Mouse (Mus musculus) ovary, postnatal 14 days (tissue): ENCODE measurements around the gene Gng3.
A peak's percentile ranks its signal among the peaks of the same experiment; 100 is the strongest.
"Not testable (repeated sequence)": the region's sequence is repeated elsewhere in the genome, so short reads cannot be mapped to it uniquely, and the experiment has no call there.

Experiments used
- DNase-seq: peaks from one replicate; pipeline ENCODE4 v3.0.0; 2022; ENCODE audit warnings: low spot score

Gene Gng3

DNA sequence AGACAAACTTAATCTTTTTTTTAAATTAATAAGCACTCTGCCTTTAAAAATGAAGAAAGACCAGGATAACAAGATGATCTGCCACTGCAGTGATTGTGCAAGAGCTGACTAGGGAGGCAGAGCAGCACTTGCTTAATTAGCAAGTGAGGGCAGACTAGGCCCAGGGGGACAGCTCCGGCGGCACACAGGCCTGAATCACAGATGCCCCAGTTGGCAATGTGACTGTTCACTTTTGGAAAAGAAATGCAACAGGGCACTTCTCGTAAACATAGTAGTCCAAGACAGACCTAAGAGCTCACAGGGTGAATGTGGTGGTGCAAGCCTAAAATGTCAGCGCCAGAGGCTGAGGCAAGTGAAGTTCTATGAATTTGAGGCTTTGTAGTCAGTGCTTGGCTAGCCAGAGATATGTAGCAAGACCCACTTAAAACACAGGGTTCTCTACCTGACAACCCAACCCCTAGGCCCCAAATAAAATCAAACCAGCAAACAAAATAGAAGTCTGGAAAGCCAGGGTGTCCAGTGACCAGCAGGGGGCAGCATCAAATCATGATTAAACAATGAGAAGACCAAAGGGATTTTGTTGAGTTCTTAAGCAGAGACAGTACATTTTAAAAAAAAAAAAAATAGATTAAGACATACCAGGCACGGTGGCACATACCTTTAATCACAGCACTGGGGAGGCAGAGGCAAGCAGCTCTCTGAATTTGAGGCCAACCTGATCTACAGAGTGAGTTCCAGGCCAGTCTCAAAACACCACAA lies 5.6 kb upstream of the Gng3 start:
- peak; percentile 80 for DNase-seq

DNA sequence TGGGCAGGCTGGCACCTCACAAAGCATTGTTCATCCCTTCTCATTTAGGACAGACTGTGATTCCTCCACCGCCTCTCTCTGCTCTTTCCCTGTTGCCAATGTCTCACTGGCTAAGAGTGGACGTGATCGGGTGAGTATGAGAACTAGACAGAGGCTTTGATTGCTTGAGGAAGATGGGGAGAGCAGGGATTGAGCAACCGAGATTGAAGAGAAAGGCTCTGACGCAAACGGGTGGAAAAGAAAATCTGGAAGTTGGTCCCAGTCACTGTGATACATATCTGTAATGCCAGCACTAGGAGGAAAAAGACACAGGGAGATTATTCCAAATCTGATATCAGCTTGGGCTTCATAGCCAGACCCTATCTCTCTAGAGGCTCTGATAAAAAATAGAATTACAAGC lies 4.0 kb upstream of the Gng3 start:
- DNase-seq = no peak

DNA sequence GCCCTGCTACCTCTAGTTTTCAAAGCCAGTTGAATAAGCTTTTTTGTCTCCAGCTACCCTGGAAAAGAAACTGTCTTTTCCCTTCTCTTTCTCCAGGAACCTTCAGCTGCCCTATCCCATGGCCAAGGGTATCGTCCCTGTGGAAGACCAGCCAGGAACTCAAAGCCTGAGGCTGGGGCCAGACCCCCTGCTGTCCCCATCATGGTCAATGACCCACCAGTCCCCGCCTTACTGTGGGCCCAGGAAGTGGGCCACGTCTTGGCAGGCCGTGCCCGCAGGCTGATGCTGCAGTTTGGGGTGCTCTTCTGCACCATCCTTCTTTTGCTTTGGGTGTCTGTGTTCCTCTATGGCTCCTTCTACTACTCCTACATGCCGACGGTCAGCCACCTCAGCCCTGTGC lies 2.0 kb upstream of the Gng3 start:
- no peak for DNase-seq

- no peak for DNase-seq
Measured at GRCm38 (mm10) chr19:8839908-8840791, 1.2 kb upstream of the Gng3 start.

DNA sequence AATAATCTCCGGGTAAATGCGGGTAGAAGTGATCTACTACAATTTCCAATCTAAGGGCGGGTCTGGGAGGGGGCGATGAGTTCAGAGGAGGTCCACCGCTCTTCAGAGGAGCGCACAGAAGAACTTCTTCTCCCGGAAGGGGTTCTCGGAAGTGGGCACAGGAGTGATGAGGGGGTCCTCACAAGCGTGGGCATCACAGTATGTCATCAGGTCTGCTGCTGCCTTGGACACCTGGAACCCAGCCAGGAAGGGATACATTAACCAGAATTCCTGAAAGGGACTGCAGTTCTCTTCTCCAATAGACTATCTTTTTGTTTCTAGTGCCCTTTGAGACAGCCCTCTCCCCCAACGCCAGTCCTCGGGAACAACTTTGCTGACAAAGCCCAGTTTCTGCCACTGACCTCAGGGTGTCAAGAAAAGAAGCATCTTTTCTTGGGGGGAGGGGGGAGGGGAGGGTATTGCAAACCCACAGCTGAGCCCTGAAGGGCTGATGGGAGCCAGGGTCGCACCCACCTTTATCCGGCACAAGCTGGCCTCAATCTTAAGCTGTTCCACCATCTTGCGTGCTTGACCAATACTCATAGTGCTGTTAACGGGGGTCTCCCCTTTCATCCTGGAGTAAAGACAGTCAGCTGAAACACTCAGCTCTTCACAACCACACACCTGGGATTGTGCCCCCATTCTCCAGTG lies 808 bp downstream of the Gng3 start:
- DNase-seq = peak; percentile 44

DNA sequence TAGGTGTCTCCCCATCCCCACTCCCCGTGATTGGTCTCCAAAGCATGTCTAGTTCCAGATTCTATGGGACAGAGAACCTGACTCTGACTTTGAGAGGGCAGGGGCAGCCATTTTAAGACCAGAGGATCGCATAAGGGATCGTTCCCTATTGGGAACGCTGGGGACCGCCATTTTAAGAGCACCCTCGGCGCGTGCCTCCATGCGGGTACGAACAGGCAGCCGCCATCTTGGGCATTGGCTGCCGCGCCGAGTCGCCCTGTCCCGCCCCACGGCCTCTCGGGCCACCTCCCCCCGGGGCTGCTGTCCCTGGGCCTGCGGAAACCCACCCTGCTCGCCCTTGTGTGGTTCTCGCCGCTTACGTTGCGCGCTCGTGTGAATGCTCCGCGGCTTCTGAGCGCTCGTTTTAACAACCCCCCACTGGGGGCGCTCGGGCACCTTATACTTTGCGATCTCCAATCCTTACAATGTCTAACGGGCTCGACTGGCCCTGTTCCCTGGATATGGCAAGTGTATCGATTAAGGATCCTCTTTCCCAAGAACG lies 1.7 kb downstream of the Gng3 start, which contains the start of gene Bscl2:
Gene Bscl2, plus strand, starts transcription at position 217 of the 541 bp plus-strand sequence.
- peak; percentile 66 for DNase-seq

DNA sequence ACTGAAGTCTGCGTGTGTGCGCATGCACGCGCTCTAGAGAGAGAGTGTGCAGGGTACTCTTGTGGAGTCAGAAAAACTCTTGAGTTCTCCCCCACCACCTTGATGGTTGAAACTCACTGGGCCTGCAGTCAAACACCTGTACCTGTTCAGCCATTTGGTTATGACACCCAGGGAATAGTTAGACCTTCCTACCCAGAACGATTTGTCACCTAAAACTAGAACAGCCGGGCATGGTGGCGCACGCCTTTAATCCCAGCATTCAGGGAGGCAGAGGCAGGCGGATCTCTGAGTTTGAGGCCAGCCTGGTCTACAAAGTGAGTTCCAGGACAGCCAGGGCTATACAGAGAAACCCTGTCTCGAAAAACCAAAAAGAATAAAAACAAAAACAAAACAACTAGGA lies 2.7 kb downstream of the Gng3 start:
- DNase-seq = not testable (repeated sequence)

DNA sequence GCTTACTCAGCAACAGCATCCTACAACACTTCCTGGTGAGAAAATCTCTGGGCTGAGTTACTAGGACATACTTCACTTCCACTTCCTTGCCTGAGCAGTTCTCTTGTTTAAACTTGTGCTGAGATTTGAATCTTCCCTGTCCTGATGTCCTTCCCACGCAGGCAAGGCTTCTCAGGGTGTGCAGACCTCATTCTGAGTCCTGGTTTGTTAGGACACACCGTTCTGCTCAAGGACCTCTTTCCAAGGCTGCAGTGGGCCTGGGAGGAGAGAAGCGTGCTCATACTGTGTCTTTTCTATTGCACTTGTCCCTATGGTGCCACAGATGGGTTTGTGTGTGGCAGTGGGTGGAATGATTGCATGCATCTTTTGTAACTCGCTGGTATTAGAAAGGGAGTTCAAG lies 6.0 kb downstream of the Gng3 start:
- no peak for DNase-seq

DNA sequence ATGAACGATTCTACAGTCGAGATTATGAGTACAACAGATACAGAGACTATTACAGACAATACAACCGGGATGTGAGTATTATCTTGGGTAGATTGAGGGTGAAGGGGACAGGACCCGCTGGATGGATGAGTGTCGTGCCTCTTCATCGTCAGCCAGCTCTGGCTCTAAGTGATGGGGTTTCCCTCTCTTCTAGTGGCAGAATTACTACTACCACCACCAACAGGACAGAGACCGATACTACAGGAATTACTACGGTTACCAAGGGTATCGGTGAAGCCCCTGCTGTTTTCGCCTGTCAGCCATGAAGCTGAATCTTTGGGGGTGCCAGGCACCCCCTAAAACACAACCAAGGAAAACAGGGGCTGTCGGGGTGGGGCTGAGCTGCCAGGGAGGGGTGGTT lies 7.7 kb downstream of the Gng3 start:
- no peak for DNase-seq

DNA sequence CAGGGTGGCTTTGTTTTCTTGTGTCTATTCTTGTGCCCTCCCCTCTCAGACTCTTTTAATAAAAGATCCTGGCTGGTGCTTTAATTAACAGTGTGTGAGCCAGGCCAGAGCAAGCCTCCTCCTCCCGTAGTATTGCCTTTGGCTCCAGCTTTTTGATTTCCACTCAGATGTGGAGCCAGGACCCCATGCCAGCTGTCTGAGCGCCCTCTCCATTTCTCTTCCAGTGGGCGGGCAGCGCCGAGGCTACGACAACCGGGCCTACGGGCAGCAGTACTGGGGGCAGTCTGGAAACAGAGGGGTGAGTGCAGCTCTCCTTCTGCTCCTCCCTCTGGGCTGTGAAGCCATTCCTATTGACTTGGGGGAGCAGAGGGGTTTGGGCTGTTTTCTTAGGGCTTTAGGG lies 8.3 kb downstream of the Gng3 start:
- DNase-seq = no peak

DNA sequence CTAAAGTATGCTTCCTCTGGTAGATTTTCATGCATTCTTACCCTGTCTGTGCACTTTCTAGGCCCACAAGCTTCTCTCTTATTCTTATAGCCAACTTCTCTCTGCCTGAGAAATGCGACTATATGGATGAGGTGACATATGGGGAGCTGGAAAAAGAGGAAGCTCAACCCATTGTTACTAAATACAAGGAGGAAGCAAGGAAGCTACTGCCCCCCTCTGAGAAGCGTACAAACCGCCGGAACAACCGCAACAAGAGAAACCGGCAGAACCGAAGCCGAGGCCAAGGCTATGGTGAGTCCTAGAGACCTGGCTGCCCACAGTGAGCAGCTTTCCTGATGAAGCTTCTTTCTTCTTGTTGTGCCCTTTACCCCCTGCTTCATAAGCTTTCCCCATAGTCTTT lies 9.3 kb downstream of the Gng3 start, which contains the start of gene AC129217.1:
Gene AC129217.1, plus strand, starts transcription at position 114 of the 400 bp plus-strand sequence.
- DNase-seq = no peak

DNA sequence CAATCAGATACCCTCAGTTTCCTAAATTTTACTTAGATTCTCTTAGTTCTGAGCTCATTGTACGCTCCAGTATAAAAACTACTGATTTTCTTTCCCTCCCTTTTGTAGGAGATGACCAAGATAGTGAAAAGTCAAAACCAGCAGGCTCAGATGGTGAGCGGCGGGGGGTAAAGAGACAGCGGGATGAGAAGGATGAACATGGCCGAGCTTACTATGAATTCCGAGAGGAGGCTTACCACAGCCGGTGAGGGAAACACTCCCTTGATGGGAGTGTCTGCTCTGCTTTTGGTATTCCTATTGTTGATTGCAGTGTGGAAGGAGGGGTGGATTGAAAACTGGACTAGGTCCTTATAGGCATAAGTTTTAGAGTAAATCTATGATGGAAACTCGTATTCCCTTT lies 16.3 kb downstream of the Gng3 start:
- no peak for DNase-seq

- no peak for DNase-seq
Measured at GRCm38 (mm10) chr19:8821146-8821545, 17.8 kb downstream of the Gng3 start.

DNA sequence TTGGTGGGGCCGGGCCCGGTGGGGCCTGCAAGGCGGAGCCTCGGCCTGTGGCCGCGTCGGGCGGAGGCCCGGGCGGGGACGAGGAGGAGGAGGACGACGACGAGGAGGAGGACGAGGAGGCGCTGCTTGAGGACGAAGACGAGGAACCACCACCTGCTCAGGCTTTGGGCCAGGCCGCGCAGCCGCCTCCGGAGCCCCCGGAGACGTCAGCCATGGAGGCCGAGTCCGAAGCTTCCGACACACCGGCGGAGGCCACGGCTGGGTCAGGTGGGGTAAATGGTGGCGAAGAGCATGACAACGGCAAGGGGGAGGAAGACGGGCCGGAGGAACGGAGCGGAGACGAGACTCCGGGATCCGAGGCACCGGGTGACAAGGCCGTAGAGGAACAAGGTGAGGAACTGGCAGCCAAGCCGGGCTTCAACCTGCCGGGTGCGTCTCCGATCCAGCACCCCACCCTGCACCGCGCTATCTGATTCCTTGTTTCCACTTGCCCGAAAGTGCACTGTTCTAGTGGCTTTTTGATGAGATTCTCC lies 18.5 kb downstream of the Gng3 start:
- DNase-seq = no peak

DNA sequence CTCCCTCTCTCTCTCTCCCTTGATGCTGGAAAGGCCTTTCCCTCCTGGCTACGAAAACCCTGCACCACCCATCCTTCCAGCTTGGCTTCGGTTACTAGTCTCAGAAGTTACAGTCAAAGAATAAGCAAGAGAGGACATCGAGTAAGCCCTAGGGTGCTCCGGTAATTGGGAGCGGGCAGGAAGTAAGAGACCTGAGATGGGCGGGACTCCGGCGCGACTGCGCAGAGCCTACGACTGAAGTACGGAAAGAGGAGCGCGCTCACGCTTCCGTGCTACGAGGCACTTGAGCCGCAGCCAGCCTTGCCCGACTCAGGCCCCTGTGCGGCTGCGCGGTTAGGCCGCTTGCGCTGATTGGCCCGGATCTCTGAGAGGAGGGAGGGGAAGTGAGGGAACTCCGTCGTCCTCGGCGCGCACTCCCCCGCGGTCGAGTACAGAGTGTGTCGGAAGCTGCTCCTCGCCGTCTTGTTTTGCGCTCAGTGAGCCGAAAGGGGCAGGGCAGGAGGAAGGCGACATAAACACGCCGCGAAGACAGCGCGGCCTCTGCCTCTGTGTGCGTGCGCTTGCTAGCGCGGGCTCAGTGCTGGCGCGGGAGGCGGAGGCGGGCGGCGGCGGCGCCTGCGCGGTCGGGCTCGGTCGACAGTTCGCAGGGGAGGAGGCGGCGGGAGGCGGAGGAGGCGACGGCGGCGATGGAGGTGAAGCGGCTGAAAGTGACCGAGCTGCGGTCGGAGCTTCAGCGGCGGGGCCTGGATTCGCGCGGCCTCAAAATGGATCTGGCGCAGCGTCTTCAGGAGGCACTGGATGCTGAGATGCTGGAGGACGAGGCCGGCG lies 19.2 kb downstream of the Gng3 start, which contains the start of gene Hnrnpul2:
Gene Hnrnpul2, plus strand, starts transcription at position 415 of the 828 bp plus-strand sequence.
- DNase-seq = peak; percentile 95

- peak; percentile 83 for DNase-seq
Measured at GRCm38 (mm10) chr19:8818801-8819595, 20.0 kb downstream of the Gng3 start, which contains the start of gene Ttc9c. Gene Ttc9c (minus strand): TSS chr19:8819333.

- DNase-seq = no peak
Measured at GRCm38 (mm10) chr19:8818301-8818798, 20.6 kb downstream of the Gng3 start.

- DNase-seq = no peak
Measured at GRCm38 (mm10) chr19:8817001-8817400, 22.0 kb downstream of the Gng3 start.

DNA sequence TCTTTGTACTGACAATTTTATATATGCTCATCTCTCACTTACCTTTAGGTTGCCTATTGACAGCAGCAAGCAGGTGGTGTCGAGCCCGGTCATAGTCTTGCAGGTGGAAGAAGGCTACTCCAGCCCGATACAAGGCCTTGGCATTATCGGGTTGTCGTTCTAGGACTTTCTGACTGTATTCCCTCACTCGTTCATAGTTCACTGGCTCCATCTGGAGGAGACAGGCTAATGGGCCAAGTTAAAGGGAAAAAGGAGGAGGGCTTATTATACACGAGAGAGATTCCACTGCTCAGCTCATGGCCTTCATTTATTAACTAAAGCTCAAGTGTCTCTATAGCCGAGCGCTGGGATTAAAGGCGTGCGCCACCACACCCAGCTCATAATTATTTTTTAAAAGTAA lies 23.2 kb downstream of the Gng3 start:
- DNase-seq = no peak

- no peak for DNase-seq
Measured at GRCm38 (mm10) chr19:8806810-8807209, 32.2 kb downstream of the Gng3 start.
